Mouse (Mus musculus): ENCODE measurements at regions not wholly inside any gene's neighbourhood (a gene's known extent, or its start where the extent isn't known, plus 50 kb on each side); places are given as distances from the start of the nearest gene placed in this dataset.

- H3K9me3 ChIP-seq (replicated peaks; ENCODE audit: control insufficient read depth, low read length) = no peaks in the 10 kb centered on the region
- no peaks in the 10 kb centered on the region for H3K4me1 ChIP-seq (ENCODE audit: control insufficient read depth, insufficient read depth, low read length)
- H3K4me2 ChIP-seq (ENCODE audit: low read length) = no peak overlapping the region
- H3K36me3 ChIP-seq (ENCODE audit: control insufficient read depth, insufficient read depth, low read length) = no peaks in the 10 kb centered on the region
- no peak for ATAC-seq
- H3K27ac ChIP-seq (ENCODE audit: low read depth, low read length) = no peak overlapping the region
- H3K9ac ChIP-seq (ENCODE audit: low read length) = no peak overlapping the region
- DNase-seq (ENCODE audit: low spot score) = no peak
- no peaks in the 10 kb centered on the region for H3K27me3 ChIP-seq (replicated peaks; ENCODE audit: control insufficient read depth, insufficient read depth, low read length)
- H3K4me3 ChIP-seq (ENCODE audit: low read depth, low read length) = no peak overlapping the region
Measured at GRCm38 (mm10) chr9:11729732-11730131, 825.2 kb upstream of the Cntn5 start.

GRCm38 (mm10) chr9:11721811-11722210, 817.2 kb upstream of the Cntn5 start:
- ATAC-seq (no peak), DNase-seq (ENCODE audit: low spot score) (no peak)
- Histone ChIP-seq H3K9ac (ENCODE audit: low read length) (no peak overlapping the region), H3K9me3 (replicated peaks; ENCODE audit: control insufficient read depth, low read length) (no peaks in the 10 kb centered on the region), H3K27me3 (replicated peaks; ENCODE audit: control insufficient read depth, insufficient read depth, low read length) (no peaks in the 10 kb centered on the region), H3K4me2 (ENCODE audit: low read length) (no peak overlapping the region), H3K4me1 (ENCODE audit: control insufficient read depth, insufficient read depth, low read length) (no peaks in the 10 kb centered on the region), H3K36me3 (ENCODE audit: control insufficient read depth, insufficient read depth, low read length) (no peaks in the 10 kb centered on the region), H3K4me3 (ENCODE audit: low read depth, low read length) (no peak overlapping the region), H3K27ac (ENCODE audit: low read depth, low read length) (no peak overlapping the region)
- WGBS = 86% methylated on average over 2 of the region's 2 CpGs

GRCm38 (mm10) chr9:11704647-11705046, 800.1 kb upstream of the Cntn5 start:
- no peak overlapping the region for H3K9ac ChIP-seq (ENCODE audit: low read length)
- H3K27ac ChIP-seq (ENCODE audit: low read depth, low read length) = no peak overlapping the region
- no peak overlapping the region for H3K4me2 ChIP-seq (ENCODE audit: low read length)
- WGBS = 93% methylated on average over 1 of the region's 1 CpGs
- ATAC-seq (no peak), DNase-seq (ENCODE audit: low spot score) (no peak)
- no peaks in the 10 kb centered on the region for H3K4me1 ChIP-seq (ENCODE audit: control insufficient read depth, insufficient read depth, low read length)
- no peaks in the 10 kb centered on the region for H3K27me3 ChIP-seq (replicated peaks; ENCODE audit: control insufficient read depth, insufficient read depth, low read length)
- no peak overlapping the region for H3K4me3 ChIP-seq (ENCODE audit: low read depth, low read length)
- H3K36me3 ChIP-seq (ENCODE audit: control insufficient read depth, insufficient read depth, low read length) = no peaks in the 10 kb centered on the region
- no peaks in the 10 kb centered on the region for H3K9me3 ChIP-seq (replicated peaks; ENCODE audit: control insufficient read depth, low read length)

GRCm38 (mm10) chr9:11703150-11703549, 798.6 kb upstream of the Cntn5 start:
- no peaks in the 10 kb centered on the region for H3K36me3 ChIP-seq (ENCODE audit: control insufficient read depth, insufficient read depth, low read length)
- no peak overlapping the region for H3K4me3 ChIP-seq (ENCODE audit: low read depth, low read length)
- H3K9me3 ChIP-seq (replicated peaks; ENCODE audit: control insufficient read depth, low read length) = no peaks in the 10 kb centered on the region
- ATAC-seq (no peak), DNase-seq (ENCODE audit: low spot score) (no peak)
- 85% methylated on average over 3 of the region's 3 CpGs for WGBS
- no peaks in the 10 kb centered on the region for H3K27me3 ChIP-seq (replicated peaks; ENCODE audit: control insufficient read depth, insufficient read depth, low read length)
- no peaks in the 10 kb centered on the region for H3K4me1 ChIP-seq (ENCODE audit: control insufficient read depth, insufficient read depth, low read length)
- no peak overlapping the region for H3K4me2 ChIP-seq (ENCODE audit: low read length)
- H3K9ac ChIP-seq (ENCODE audit: low read length) = no peak overlapping the region
- H3K27ac ChIP-seq (ENCODE audit: low read depth, low read length) = no peak overlapping the region

GRCm38 (mm10) chr9:11693505-11693904, 788.9 kb upstream of the Cntn5 start:
- no peaks in the 10 kb centered on the region for H3K36me3 ChIP-seq (ENCODE audit: control insufficient read depth, insufficient read depth, low read length)
- no peaks in the 10 kb centered on the region for H3K4me1 ChIP-seq (ENCODE audit: control insufficient read depth, insufficient read depth, low read length)
- no peak overlapping the region for H3K27ac ChIP-seq (ENCODE audit: low read depth, low read length)
- no peak overlapping the region for H3K4me3 ChIP-seq (ENCODE audit: low read depth, low read length)
- H3K9me3 ChIP-seq (replicated peaks; ENCODE audit: control insufficient read depth, low read length) = no peaks in the 10 kb centered on the region
- no peak overlapping the region for H3K4me2 ChIP-seq (ENCODE audit: low read length)
- ATAC-seq (no peak), DNase-seq (ENCODE audit: low spot score) (no peak)
- H3K27me3 ChIP-seq (replicated peaks; ENCODE audit: control insufficient read depth, insufficient read depth, low read length) = no peaks in the 10 kb centered on the region
- WGBS = 87% methylated on average over 1 of the region's 1 CpGs
- H3K9ac ChIP-seq (ENCODE audit: low read length) = no peak overlapping the region

GRCm38 (mm10) chr9:11687101-11687500, 782.5 kb upstream of the Cntn5 start:
- H3K9ac ChIP-seq (ENCODE audit: low read length) = no peak overlapping the region
- no peak overlapping the region for H3K4me3 ChIP-seq (ENCODE audit: low read depth, low read length)
- no peak overlapping the region for H3K4me2 ChIP-seq (ENCODE audit: low read length)
- DNase-seq (ENCODE audit: low spot score) (no peak), ATAC-seq (no peak)
- H3K27me3 ChIP-seq (replicated peaks; ENCODE audit: control insufficient read depth, insufficient read depth, low read length) = no peaks in the 10 kb centered on the region
- H3K4me1 ChIP-seq (ENCODE audit: control insufficient read depth, insufficient read depth, low read length) = no peaks in the 10 kb centered on the region
- WGBS = 11% methylated on average over 2 of the region's 2 CpGs
- H3K9me3 ChIP-seq (replicated peaks; ENCODE audit: control insufficient read depth, low read length) = no peaks in the 10 kb centered on the region
- no peaks in the 10 kb centered on the region for H3K36me3 ChIP-seq (ENCODE audit: control insufficient read depth, insufficient read depth, low read length)
- no peak overlapping the region for H3K27ac ChIP-seq (ENCODE audit: low read depth, low read length)

GRCm38 (mm10) chr9:11671939-11672338, 767.4 kb upstream of the Cntn5 start:
- Histone ChIP-seq H3K27ac (ENCODE audit: low read depth, low read length) (no peak overlapping the region), H3K4me1 (ENCODE audit: control insufficient read depth, insufficient read depth, low read length) (no peaks in the 10 kb centered on the region), H3K27me3 (replicated peaks; ENCODE audit: control insufficient read depth, insufficient read depth, low read length) (no peaks in the 10 kb centered on the region), H3K4me2 (ENCODE audit: low read length) (no peak overlapping the region), H3K36me3 (ENCODE audit: control insufficient read depth, insufficient read depth, low read length) (no peaks in the 10 kb centered on the region), H3K9me3 (replicated peaks; ENCODE audit: control insufficient read depth, low read length) (no peaks in the 10 kb centered on the region), H3K9ac (ENCODE audit: low read length) (no peak overlapping the region), H3K4me3 (ENCODE audit: low read depth, low read length) (no peak overlapping the region)
- ATAC-seq (no peak), DNase-seq (ENCODE audit: low spot score) (no peak)
- WGBS = 79% methylated on average over 3 of the region's 3 CpGs

- H3K4me3 ChIP-seq (ENCODE audit: low read depth, low read length) = no peak overlapping the region
- DNase-seq (ENCODE audit: low spot score) (peak; percentile 20), ATAC-seq (no peak)
- no peaks in the 10 kb centered on the region for H3K9me3 ChIP-seq (replicated peaks; ENCODE audit: control insufficient read depth, low read length)
- H3K36me3 ChIP-seq (ENCODE audit: control insufficient read depth, insufficient read depth, low read length) = no peaks in the 10 kb centered on the region
- no peak overlapping the region for H3K27ac ChIP-seq (ENCODE audit: low read depth, low read length)
- H3K4me2 ChIP-seq (ENCODE audit: low read length) = no peak overlapping the region
- WGBS = 0% methylated on average over 1 of the region's 1 CpGs
- H3K4me1 ChIP-seq (ENCODE audit: control insufficient read depth, insufficient read depth, low read length) = no peaks in the 10 kb centered on the region
- H3K27me3 ChIP-seq (replicated peaks; ENCODE audit: control insufficient read depth, insufficient read depth, low read length) = no peaks in the 10 kb centered on the region
- H3K9ac ChIP-seq (ENCODE audit: low read length) = no peak overlapping the region
Measured at GRCm38 (mm10) chr9:11671243-11671642, 766.7 kb upstream of the Cntn5 start.

- H3K27ac ChIP-seq (ENCODE audit: low read depth, low read length) = no peak overlapping the region
- no peaks in the 10 kb centered on the region for H3K27me3 ChIP-seq (replicated peaks; ENCODE audit: control insufficient read depth, insufficient read depth, low read length)
- no peaks in the 10 kb centered on the region for H3K36me3 ChIP-seq (ENCODE audit: control insufficient read depth, insufficient read depth, low read length)
- no peak overlapping the region for H3K9ac ChIP-seq (ENCODE audit: low read length)
- 52% methylated on average over 2 of the region's 2 CpGs for WGBS
- no peaks in the 10 kb centered on the region for H3K9me3 ChIP-seq (replicated peaks; ENCODE audit: control insufficient read depth, low read length)
- peak; percentile 23 for DNase-seq (ENCODE audit: low spot score)
- no peak overlapping the region for H3K4me3 ChIP-seq (ENCODE audit: low read depth, low read length)
- ATAC-seq = no peak
- H3K4me1 ChIP-seq (ENCODE audit: control insufficient read depth, insufficient read depth, low read length) = no peaks in the 10 kb centered on the region
- H3K4me2 ChIP-seq (ENCODE audit: low read length) = no peak overlapping the region
Measured at GRCm38 (mm10) chr9:11629461-11629860, 724.9 kb upstream of the Cntn5 start.

GRCm38 (mm10) chr9:11604381-11604780, 699.8 kb upstream of the Cntn5 start:
- 92% methylated on average over 2 of the region's 2 CpGs for WGBS

More at GRCm38 (mm10) chr9:11604381-11604780, 699.8 kb upstream of the Cntn5 start:
- Histone ChIP-seq H3K4me2 (ENCODE audit: low read length) (no peak overlapping the region), H3K36me3 (ENCODE audit: control insufficient read depth, insufficient read depth, low read length) (no peaks in the 10 kb centered on the region), H3K4me1 (ENCODE audit: control insufficient read depth, insufficient read depth, low read length) (no peaks in the 10 kb centered on the region), H3K27me3 (replicated peaks; ENCODE audit: control insufficient read depth, insufficient read depth, low read length) (no peaks in the 10 kb centered on the region), H3K4me3 (ENCODE audit: low read depth, low read length) (no peak overlapping the region), H3K27ac (ENCODE audit: low read depth, low read length) (no peak overlapping the region), H3K9ac (ENCODE audit: low read length) (no peak overlapping the region), H3K9me3 (replicated peaks; ENCODE audit: control insufficient read depth, low read length) (no peaks in the 10 kb centered on the region)
- ATAC-seq (no peak), DNase-seq (ENCODE audit: low spot score) (no peak)
